Mouse (Mus musculus): Measurements from ENCODE around the gene Dennd4a. TPM values are rescaled to one million over a fixed set of nuclear protein-coding genes. Genes with fewer than 3 reads are reported as not detected.
A peak's percentile ranks its signal among the peaks of the same experiment; 100 is the strongest.

Dennd4a gene
- total RNA-seq, 1 experiment from 2014 or later = 21.5 TPM

GRCm38 (mm10) chr9:64918560-64918959, 107.4 kb downstream of the Dennd4a start:
- no peak for DNase-seq

- no peak for DNase-seq
Measured at GRCm38 (mm10) chr9:64925771-64926170, 114.6 kb downstream of the Dennd4a start.

GRCm38 (mm10) chr9:64926201-64926991, 115.3 kb downstream of the Dennd4a start:
- peak; percentile 76 for DNase-seq

GRCm38 (mm10) chr9:64930256-64930655, 119.1 kb downstream of the Dennd4a start:
- DNase-seq = no peak

- no peak for DNase-seq
Measured at GRCm38 (mm10) chr9:64931751-64932610, 120.8 kb downstream of the Dennd4a start.

- DNase-seq = peak; percentile 70
Measured at GRCm38 (mm10) chr9:64934015-64934754, 123.0 kb downstream of the Dennd4a start.

GRCm38 (mm10) chr9:64936508-64936907, 125.4 kb downstream of the Dennd4a start:
- DNase-seq = peak; percentile 49

GRCm38 (mm10) chr9:64937491-64937890, 126.4 kb downstream of the Dennd4a start:
- no peak for DNase-seq

GRCm38 (mm10) chr9:64938535-64938934, 127.4 kb downstream of the Dennd4a start:
- no peak for DNase-seq

- DNase-seq = no peak
Measured at GRCm38 (mm10) chr9:64939281-64939680, 128.1 kb downstream of the Dennd4a start.

GRCm38 (mm10) chr9:64939790-64940189, 128.7 kb downstream of the Dennd4a start:
- no peak for DNase-seq

GRCm38 (mm10) chr9:64940731-64941346, 129.7 kb downstream of the Dennd4a start:
- DNase-seq = no peak

- DNase-seq = no peak
Measured at GRCm38 (mm10) chr9:64941650-64942049, 130.5 kb downstream of the Dennd4a start.

- DNase-seq = no peak
Measured at GRCm38 (mm10) chr9:64943997-64944396, 132.9 kb downstream of the Dennd4a start.

- no peak for DNase-seq
Measured at GRCm38 (mm10) chr9:64947483-64948095, 136.4 kb downstream of the Dennd4a start.

- no peak for DNase-seq
Measured at GRCm38 (mm10) chr9:64951161-64951657, 140.1 kb downstream of the Dennd4a start, which contains the start of gene Slc24a1. TSS of gene Slc24a1 (minus strand) at chr9:64951607.

GRCm38 (mm10) chr9:64952055-64952454, 140.9 kb downstream of the Dennd4a start:
- no peak for DNase-seq

- no peak for DNase-seq
Measured at GRCm38 (mm10) chr9:64953190-64953589, 142.1 kb downstream of the Dennd4a start.

- DNase-seq = peak; percentile 47
Measured at GRCm38 (mm10) chr9:64956337-64956736, 145.2 kb downstream of the Dennd4a start.

- DNase-seq = no peak
Measured at GRCm38 (mm10) chr9:64957276-64957675, 146.1 kb downstream of the Dennd4a start.
